Comparison of ENCODE assay signal across 8 mouse cellular contexts in the genomic region with DNA sequence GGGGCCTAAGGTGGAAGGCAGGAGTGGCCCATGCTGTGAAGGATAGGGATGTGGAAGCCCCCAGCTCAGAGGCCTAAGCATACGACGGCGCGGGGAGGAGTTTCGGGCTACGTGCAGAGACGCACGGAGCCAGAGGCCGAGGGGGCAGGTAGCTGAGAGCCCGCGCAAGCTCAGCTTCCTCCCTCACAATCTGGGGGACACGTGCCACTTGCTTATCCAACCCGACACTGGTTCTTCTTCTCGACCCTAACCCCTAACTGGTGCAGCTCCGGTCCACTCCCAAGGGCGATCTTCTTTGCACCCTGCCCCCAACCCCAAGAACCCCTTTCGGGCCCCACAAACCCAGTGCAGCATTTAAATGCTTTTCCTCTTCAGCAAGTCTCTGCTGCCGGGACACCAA. TPM values are rescaled to one million over a fixed set of nuclear protein-coding genes. Genes with fewer than 3 reads are reported as not detected.
DNase-seq lines count a peak whose midpoint lies in the region; ATAC-seq lines count a peak whose summit lies in the region.

No protein-coding gene starts in this region.

- peak overlapping the region; percentile 66 for H3K4me3 ChIP-seq in forebrain, embryonic 16.5 days (replicated peaks; ENCODE audit: low read length)
- H3K4me3 ChIP-seq in hindbrain, embryonic 12.5 days, result peak overlapping the region; percentile 69

- H3K9ac ChIP-seq in forebrain, embryonic 16.5 days (replicated peaks; ENCODE audit: low read depth, low read length), result peak overlapping the region; percentile 74
- H3K9ac ChIP-seq in hindbrain, embryonic 12.5 days, result peak overlapping the region; percentile 79

- peaks cover 28% of the 10 kb centered on the region for H3K4me1 ChIP-seq in forebrain, embryonic 16.5 days (replicated peaks; ENCODE audit: control insufficient read depth, insufficient read depth, low read length)
- H3K4me1 ChIP-seq in hindbrain, embryonic 12.5 days, result peaks cover 41% of the 10 kb centered on the region

- H3K27ac ChIP-seq in forebrain, embryonic 16.5 days (ENCODE audit: low read length), result peak overlapping the region; percentile 77
- peak overlapping the region; percentile 84 for H3K27ac ChIP-seq in hindbrain, embryonic 12.5 days

- peak; percentile 74 for ATAC-seq in forebrain, embryonic 16.5 days
- ATAC-seq in hindbrain, embryonic 12.5 days (ENCODE audit: low FRiP score), result peak; percentile 69

- no peaks in the 10 kb centered on the region for H3K9me3 ChIP-seq in forebrain, embryonic 16.5 days (ENCODE audit: control insufficient read depth, low read length)
- H3K9me3 ChIP-seq in hindbrain, embryonic 12.5 days (replicated peaks), result no peaks in the 10 kb centered on the region

- no peaks in the 10 kb centered on the region for H3K27me3 ChIP-seq in forebrain, embryonic 16.5 days (replicated peaks; ENCODE audit: control insufficient read depth, insufficient read depth, low read length)
- no peaks in the 10 kb centered on the region for H3K27me3 ChIP-seq in hindbrain, embryonic 12.5 days

- peak; percentile 56 for DNase-seq in MN1 (ENCODE audit: low spot score)
- peak; percentile 85 for DNase-seq in cerebellum, adult 11-12 months
- peak; percentile 68 to 74 for DNase-seq in layer of hippocampus, postnatal 36 days
- peak; percentile 60 for DNase-seq in lung, postnatal 25 days (ENCODE audit: low spot score)
- DNase-seq in right cerebral cortex, adult 18-20 months, result peak; percentile 82
- DNase-seq in urinary bladder, postnatal 25 days (ENCODE audit: low spot score), result peak; percentile 52

- peak overlapping the region; percentile 73 for H3K4me2 ChIP-seq in forebrain, embryonic 16.5 days (ENCODE audit: low read length)
- H3K4me2 ChIP-seq in hindbrain, embryonic 12.5 days (replicated peaks), result peak overlapping the region; percentile 89

- peaks cover 17% of the 10 kb centered on the region for H3K36me3 ChIP-seq in forebrain, embryonic 16.5 days (ENCODE audit: control insufficient read depth, insufficient read depth)
- H3K36me3 ChIP-seq in hindbrain, embryonic 12.5 days, result peaks cover 49% of the 10 kb centered on the region

- 0% methylated on average over 17 of the region's 18 CpGs for WGBS in forebrain, embryonic 16.5 days
- WGBS in hindbrain, embryonic 12.5 days, result under 1% methylated on average over 18 of the region's 18 CpGs

RNA-seq across cellular contexts. Expression of gene Tpi1, which starts 0.6 kb away (rescaled TPM):
- polyA plus RNA-seq in forebrain, embryonic 16.5 days (2015; fragmentation: Nextera tagmentation; extraction: Ambion mirVana), result 359 and 360 TPM in 2 replicates
- 481 and 483 TPM in 2 replicates for polyA plus RNA-seq in hindbrain, embryonic 12.5 days (2016; fragmentation: Nextera tagmentation; extraction: Ambion mirVana)
- total RNA-seq in layer of hippocampus, postnatal 36 days (2021), result 100 to 1,000 TPM; 731 to 778 TPM

RNA-seq across cellular contexts. Expression of gene Spsb2, which starts 5.0 kb away (rescaled TPM):
- polyA plus RNA-seq in forebrain, embryonic 16.5 days (2015; fragmentation: Nextera tagmentation; extraction: Ambion mirVana), result 4.7 and 5.9 TPM in 2 replicates
- 8.7 and 9.2 TPM in 2 replicates for polyA plus RNA-seq in hindbrain, embryonic 12.5 days (2016; fragmentation: Nextera tagmentation; extraction: Ambion mirVana)
- 1 to 10 TPM; 2.9 to 3.1 TPM for total RNA-seq in layer of hippocampus, postnatal 36 days (2021)

RNA-seq across cellular contexts. Expression of gene Usp5, which starts 15.8 kb away (rescaled TPM):
- polyA plus RNA-seq in forebrain, embryonic 16.5 days (2015; fragmentation: Nextera tagmentation; extraction: Ambion mirVana), result 203 and 216 TPM in 2 replicates
- polyA plus RNA-seq in hindbrain, embryonic 12.5 days (2016; fragmentation: Nextera tagmentation; extraction: Ambion mirVana), result 200 and 202 TPM in 2 replicates
- 100 to 1,000 TPM; 174 to 188 TPM for total RNA-seq in layer of hippocampus, postnatal 36 days (2021)

RNA-seq across cellular contexts. Expression of gene Cdca3, which starts 15.9 kb away (rescaled TPM):
- polyA plus RNA-seq in forebrain, embryonic 16.5 days (2015; fragmentation: Nextera tagmentation; extraction: Ambion mirVana), result 69.7 and 76.7 TPM in 2 replicates
- 111 and 120 TPM in 2 replicates for polyA plus RNA-seq in hindbrain, embryonic 12.5 days (2016; fragmentation: Nextera tagmentation; extraction: Ambion mirVana)
- total RNA-seq in layer of hippocampus, postnatal 36 days (2021), result 1 to 10 TPM in 1 of 2 experiments, under 1 TPM in 1; 0.38 to 1.2 TPM

RNA-seq across cellular contexts. Expression of gene Gnb3, which starts 26.6 kb away (rescaled TPM):
- polyA plus RNA-seq in forebrain, embryonic 16.5 days (2015; fragmentation: Nextera tagmentation; extraction: Ambion mirVana), result 0.42 and 0.75 TPM in 2 replicates
- polyA plus RNA-seq in hindbrain, embryonic 12.5 days (2016; fragmentation: Nextera tagmentation; extraction: Ambion mirVana), result 0.52 and 0.92 TPM in 2 replicates
- under 1 TPM in 1 of 2 experiments, not detected in 1; 0.17 TPM for total RNA-seq in layer of hippocampus, postnatal 36 days (2021)

Comparison
In these comparisons a context has a peak if more than half of its experiments do, and no peak if none do; other contexts are left out.
1. Peak in every context shown above with its lines: DNase-seq, ATAC-seq, H3K4me3 ChIP-seq and H3K27ac ChIP-seq.